Mouse (Mus musculus) lung, adult 2 months (tissue): ENCODE results near the gene Tbxas1.

ENCODE experiments used
- CTCF ChIP-seq: fragments of 200-500 bp; IDR thresholded peaks from 2 replicates; pipeline ENCODE4 v1.5.1; 2011; ENCODE audit warnings: mild to moderate bottlenecking, low read length, control low read depth; ENCODE audit not compliant: insufficient read depth
- POLR2A ChIP-seq: fragments of 200-500 bp; IDR thresholded peaks from 2 replicates; pipeline ENCODE4 v1.6.1; 2011; ENCODE audit warnings: low read depth, mild to moderate bottlenecking, control low read depth, low read length, borderline replicate concordance; ENCODE audit errors: extremely low read depth

- no peak for TF ChIP-seq CTCF
- TF ChIP-seq POLR2A, result no peak
These were observed 98.4 kb downstream of the Tbxas1 start for GRCm38 (mm10) chr6:38973441-38974161.
